Mouse (Mus musculus) heart, adult 2 months (tissue): Measurements from ENCODE around the gene Gabbr2. TPM values are rescaled to one million over a fixed set of nuclear protein-coding genes. Genes with fewer than 3 reads are reported as not detected.

Experiments used
- DNase-seq, 2 experiments: peaks; one replicate each; pipeline ENCODE4 v3.0.0; 2021
- H3K27ac ChIP-seq: fragments of 200-600 bp; 2 replicates; pipeline ENCODE4 v1.8.1; 2022
- H3K27me3 ChIP-seq: fragments of 200-500 bp; 2 replicates; pipeline ENCODE4 v1.6.1; 2012; ENCODE audit warnings: mild to moderate bottlenecking, low read length, inconsistent platforms, mixed read lengths; ENCODE audit not compliant: control insufficient read depth, insufficient read depth
- H3K36me3 ChIP-seq: fragments of 200-500 bp; 2 replicates; pipeline ENCODE4 v1.6.1; 2012; ENCODE audit warnings: low read length, inconsistent platforms; ENCODE audit not compliant: control insufficient read depth, insufficient read depth
- H3K4me1 ChIP-seq: fragments of 200-500 bp; 2 replicates; pipeline ENCODE4 v1.6.1; 2011; ENCODE audit warnings: low read length; ENCODE audit not compliant: control insufficient read depth, insufficient read depth
- H3K4me3 ChIP-seq: fragments of 200-600 bp; 2 replicates; pipeline ENCODE4 v1.8.1; 2022
- H3K79me2 ChIP-seq: fragments of 200-500 bp; replicated peaks from 2 replicates; pipeline ENCODE4 v1.6.1; 2012; ENCODE audit warnings: mild to moderate bottlenecking, inconsistent platforms, low read length, moderate library complexity, mixed read lengths; ENCODE audit not compliant: control insufficient read depth, insufficient read depth
- H3K9ac ChIP-seq: fragments of 200-500 bp; 2 replicates; pipeline ENCODE4 v1.6.1; 2012; ENCODE audit warnings: low read depth, mild to moderate bottlenecking, control low read depth, inconsistent platforms, low read length, mixed read lengths
- CTCF ChIP-seq: fragments of 200-600 bp; IDR thresholded peaks from 2 replicates; pipeline ENCODE4 v1.8.1; 2022; ENCODE audit warnings: antibody characterized with exemption, mild to moderate bottlenecking, moderate library complexity
- EP300 ChIP-seq: fragments of 200-500 bp; IDR thresholded peaks from 2 replicates; pipeline ENCODE4 v1.6.1; 2011; ENCODE audit warnings: low read depth, low read length, control low read depth; ENCODE audit not compliant: insufficient read depth
- POLR2A ChIP-seq: fragments of 200-500 bp; IDR thresholded peaks from 2 replicates; pipeline ENCODE4 v1.6.1; 2011; ENCODE audit warnings: mild to moderate bottlenecking, low read depth, low read length, control low read depth; ENCODE audit not compliant: insufficient read depth
- WGBS: fragments of 180-500 bp; shearing (Covaris S2); methylation state at CpG from one replicate; pipeline ENCODE4 v1.1.7; 2018; 5-methylcytosine and 5-hydroxymethylcytosine counted together
- intact Hi-C: fragments of 180-260 bp; cut with DNase I; formaldehyde crosslinking; loops from one replicate; pipeline ENCODE4 v1.15.1; 2025
- polyA plus RNA-seq: library from polyadenylated mRNA; depleted of rRNA; stranded (reverse); fragments of >200 nt; gene quantifications from 2 replicates; pipeline ENCODE4 v1.2.3, GENCODE M21; 2012
- total RNA-seq, 2 experiments: library from RNA; stranded (reverse); gene quantifications; 2 replicates each; pipeline ENCODE4 v1.2.3; 2021

Gene Gabbr2
- total and polyA plus RNA-seq, 3 experiments: 0.09 to 0.18 TPM; not detected in 1

GRCm38 (mm10) chr4:47032171-47032570 is 40.5 kb upstream of the Gabbr2 start:
- Histone ChIP-seq H3K9ac (no peak overlapping the region), H3K27ac (no peak overlapping the region), H3K4me1 (no peaks in the 10 kb centered on the region), H3K27me3 (no peaks in the 10 kb centered on the region), H3K36me3 (no peaks in the 10 kb centered on the region), H3K79me2 (no peaks in the 10 kb centered on the region), H3K4me3 (no peak overlapping the region)
- WGBS: 87% methylated on average over 8 of the region's 8 CpGs
- intact Hi-C loops: no loop called here
- TF ChIP-seq POLR2A: no peak
- no peak for TF ChIP-seq EP300
- TF ChIP-seq CTCF: no peak
- DNase-seq: no peak

GRCm38 (mm10) chr4:47028791-47029190 is 37.1 kb upstream of the Gabbr2 start:
- H3K4me3 ChIP-seq: no peak overlapping the region
- no peak for TF ChIP-seq CTCF
- TF ChIP-seq EP300: no peak
- TF ChIP-seq POLR2A: no peak
- H3K27ac ChIP-seq: no peak overlapping the region
- H3K4me1 ChIP-seq: no peaks in the 10 kb centered on the region
- 82% methylated on average over 5 of the region's 5 CpGs for WGBS
- no peaks in the 10 kb centered on the region for H3K27me3 ChIP-seq
- intact Hi-C loops: no loop called here
- no peaks in the 10 kb centered on the region for H3K36me3 ChIP-seq
- H3K9ac ChIP-seq: no peak overlapping the region
- no peaks in the 10 kb centered on the region for H3K79me2 ChIP-seq
- DNase-seq: no peak

- Histone ChIP-seq H3K9ac (no peak overlapping the region), H3K27me3 (no peaks in the 10 kb centered on the region), H3K36me3 (no peaks in the 10 kb centered on the region), H3K79me2 (no peaks in the 10 kb centered on the region), H3K4me3 (no peak overlapping the region), H3K27ac (no peak overlapping the region), H3K4me1 (no peaks in the 10 kb centered on the region)
- WGBS: 80% methylated on average over 6 of the region's 6 CpGs
- intact Hi-C loops: no loop called here
- DNase-seq: no peak
- no peak for TF ChIP-seq CTCF
- TF ChIP-seq EP300: no peak
- no peak for TF ChIP-seq POLR2A
Measured at GRCm38 (mm10) chr4:47023949-47024348, 32.3 kb upstream of the Gabbr2 start.

- Histone ChIP-seq H3K27ac (no peak overlapping the region), H3K4me3 (no peak overlapping the region), H3K27me3 (no peaks in the 10 kb centered on the region), H3K4me1 (no peaks in the 10 kb centered on the region), H3K36me3 (no peaks in the 10 kb centered on the region), H3K9ac (no peak overlapping the region), H3K79me2 (no peaks in the 10 kb centered on the region)
- intact Hi-C loops: no loop called here
- TF ChIP-seq POLR2A (no peak), CTCF (no peak), EP300 (no peak)
- 75% methylated on average over 10 of the region's 10 CpGs for WGBS
- no peak for DNase-seq
Measured at GRCm38 (mm10) chr4:47022804-47023603, 31.3 kb upstream of the Gabbr2 start.

GRCm38 (mm10) chr4:47020563-47020962 is 28.9 kb upstream of the Gabbr2 start:
- Histone ChIP-seq H3K79me2 (no peaks in the 10 kb centered on the region), H3K27me3 (no peaks in the 10 kb centered on the region), H3K36me3 (no peaks in the 10 kb centered on the region), H3K4me1 (no peaks in the 10 kb centered on the region), H3K4me3 (no peak overlapping the region), H3K27ac (no peak overlapping the region), H3K9ac (no peak overlapping the region)
- intact Hi-C loops: loop anchor here (1.0 kb wide), 2 partner anchors 331 to 409 kb away; no protein-coding TSS in a partner anchor
- TF ChIP-seq CTCF (peak; percentile 87), EP300 (no peak)
- peak; percentile 33 to 76 for DNase-seq
- 18% methylated on average over 5 of the region's 5 CpGs for WGBS

GRCm38 (mm10) chr4:47015156-47015555 is 23.5 kb upstream of the Gabbr2 start:
- 14% methylated on average over 3 of the region's 3 CpGs for WGBS
- H3K9ac ChIP-seq: no peak overlapping the region
- no peak overlapping the region for H3K27ac ChIP-seq
- no peak for DNase-seq
- H3K27me3 ChIP-seq: no peaks in the 10 kb centered on the region
- no peaks in the 10 kb centered on the region for H3K36me3 ChIP-seq
- H3K4me3 ChIP-seq: no peak overlapping the region
- no peaks in the 10 kb centered on the region for H3K79me2 ChIP-seq
- TF ChIP-seq CTCF: no peak
- no peak for TF ChIP-seq POLR2A
- no peak for TF ChIP-seq EP300
- peaks cover 8% of the 10 kb centered on the region for H3K4me1 ChIP-seq
- intact Hi-C loops: no loop called here
